Mouse (Mus musculus) adrenal gland (tissue): ENCODE measurements around the gene Vps52.

ENCODE experiments used
- intact Hi-C: fragments of 180-260 bp; cut with DNase I; formaldehyde crosslinking; loops from one replicate; pipeline ENCODE4 v1.15.1; 2025
- long read RNA-seq, 2 experiments: library from polyadenylated mRNA; unstranded; transcript quantifications; one replicate each; pipeline ENCODE4 v2.0.0; 2020; ENCODE audit warnings: borderline replicate concordance in 1 of 2; ENCODE audit not compliant: insufficient replicate concordance in 1 of 2

The Vps52 gene
- long read RNA-seq, experiment 1, transcript Vps52-201 (20 exons, 3,383 nt) = major isoform, 41 of 58 reads
- long read RNA-seq, experiment 1, partial matches to known transcripts = 6 of 58 reads
- long read RNA-seq, experiment 1, other reads (novel, unspliced or antisense) = 11 of 58 reads
- long read RNA-seq, experiment 2, transcript Vps52-201 (20 exons, 3,383 nt) = major isoform, 30 of 41 reads
- long read RNA-seq, experiment 2, partial matches to known transcripts = 1 of 41 reads
- long read RNA-seq, experiment 2, other reads (novel, unspliced or antisense) = 10 of 41 reads

DNA sequence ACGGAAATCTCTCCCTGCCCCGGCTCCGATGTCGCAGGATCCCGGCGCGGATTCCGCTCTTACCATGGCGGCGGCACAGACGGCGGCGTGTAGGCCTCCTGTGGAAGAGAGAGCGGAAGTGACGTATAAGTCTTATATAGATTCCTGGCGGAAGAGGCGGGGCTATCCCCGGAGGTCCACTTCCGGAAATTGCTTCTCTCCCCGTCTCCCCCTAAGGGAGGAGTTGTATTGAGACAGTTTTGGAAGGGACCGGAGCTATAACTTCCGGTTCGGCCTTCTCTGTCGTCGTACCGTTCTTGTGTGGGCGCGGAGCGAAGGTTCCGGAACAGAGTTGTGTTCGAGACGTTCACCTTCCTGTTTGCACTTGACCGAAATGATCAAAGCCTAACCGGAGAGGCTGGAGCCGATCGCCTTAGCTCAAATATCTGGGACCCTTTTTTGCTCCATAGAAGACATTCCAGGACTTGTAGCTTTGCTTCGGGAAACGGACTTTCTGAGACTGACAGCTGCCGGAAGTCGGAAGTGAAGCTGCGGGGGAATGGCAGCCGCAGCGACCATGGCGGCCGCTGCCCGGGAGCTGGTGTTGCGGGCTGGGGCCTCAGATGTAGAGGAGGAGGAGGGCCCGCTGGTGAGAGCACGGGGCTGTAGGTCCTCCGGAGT is at the start of gene Vps52, which contains the start of gene Rps18:
Vps52 (plus strand) TSS at position 258 of the 660 bp plus-strand sequence.
Rps18 (minus strand) TSS at position 447 of the 660 bp plus-strand sequence.
- intact Hi-C loops = loop anchor here (5.0 kb wide), 1 partner anchor 1402 kb away; no protein-coding TSS in a partner anchor

DNA sequence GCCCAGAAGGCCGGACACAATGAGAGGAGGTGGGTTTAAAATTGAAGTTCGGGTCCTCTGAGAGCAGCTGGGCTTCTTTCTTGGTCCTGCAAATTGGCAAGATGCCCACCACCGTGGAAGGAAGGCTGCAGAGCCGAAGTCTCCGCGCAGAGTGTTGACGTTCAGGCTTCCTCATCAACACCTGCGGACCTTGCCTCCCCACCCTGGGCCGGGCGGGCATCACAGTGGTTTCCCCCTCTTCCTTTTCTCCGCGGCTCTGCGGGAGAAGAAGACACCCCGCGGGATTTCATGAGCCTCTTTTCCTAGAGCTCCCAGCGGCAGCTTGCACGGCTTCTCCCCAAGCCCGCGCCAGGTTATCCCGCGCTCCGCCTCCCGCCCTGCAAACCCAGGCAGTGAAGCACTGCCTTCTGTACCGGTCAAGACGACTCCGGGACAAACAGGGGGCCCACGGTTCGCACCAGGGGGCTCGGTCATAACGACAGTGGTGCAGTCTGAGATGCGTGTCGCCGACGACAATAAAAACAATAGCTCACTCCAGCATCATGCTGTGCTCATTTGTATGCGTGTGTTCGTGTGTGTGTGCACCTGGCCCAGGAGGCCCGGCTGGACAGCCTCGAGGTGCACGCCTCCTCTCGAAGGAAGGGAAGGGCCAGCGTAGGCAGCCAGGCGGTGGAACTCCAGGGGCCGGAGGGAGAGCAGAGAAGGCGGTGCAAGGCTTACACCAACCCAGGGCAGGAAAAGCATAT is 47.1 kb upstream of the Vps52 start:
- intact Hi-C loops = no loop called here

DNA sequence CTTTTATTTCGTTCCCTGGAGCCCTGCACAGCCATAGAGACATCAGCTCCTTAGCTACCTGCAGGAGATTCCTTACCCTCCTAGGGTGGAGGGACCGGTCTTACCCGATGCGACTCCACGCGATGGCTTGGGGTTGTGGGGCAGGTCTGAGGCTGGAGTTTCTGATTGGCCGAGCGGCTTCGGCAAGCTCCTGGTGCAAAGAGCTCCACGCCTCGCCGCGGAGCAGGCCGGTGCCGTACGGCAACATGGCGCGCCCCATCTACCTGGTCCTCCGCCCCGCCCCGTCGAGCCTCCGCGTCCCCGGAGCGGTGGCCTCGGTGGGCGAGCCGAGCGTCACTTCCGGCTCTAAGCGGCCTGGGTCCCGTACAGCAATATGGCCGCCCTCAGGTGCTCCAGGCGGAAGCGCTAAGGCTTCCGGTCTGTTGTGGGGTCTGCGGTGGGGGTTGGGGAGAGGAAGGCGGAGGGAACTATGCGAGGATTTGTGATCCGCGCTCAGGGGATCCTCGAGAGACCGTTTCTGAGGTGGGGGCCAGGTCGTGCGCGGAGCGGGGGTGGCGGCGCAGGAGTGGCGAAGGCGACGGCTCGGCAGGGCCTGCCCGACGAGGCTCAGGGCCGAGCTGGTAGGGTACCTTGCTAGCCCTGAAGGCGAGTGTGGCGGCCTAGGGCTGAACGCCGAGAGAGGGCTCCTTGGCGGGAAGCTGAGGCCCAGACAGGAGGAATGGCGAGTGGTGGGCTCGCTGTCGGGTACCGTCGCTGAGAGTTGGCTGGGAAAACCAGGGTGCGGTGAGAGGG is 46.3 kb upstream of the Vps52 start, which contains the start of gene Daxx:
Daxx (plus strand) TSS at position 338 of the 792 bp plus-strand sequence.
- intact Hi-C loops = no loop called here

DNA sequence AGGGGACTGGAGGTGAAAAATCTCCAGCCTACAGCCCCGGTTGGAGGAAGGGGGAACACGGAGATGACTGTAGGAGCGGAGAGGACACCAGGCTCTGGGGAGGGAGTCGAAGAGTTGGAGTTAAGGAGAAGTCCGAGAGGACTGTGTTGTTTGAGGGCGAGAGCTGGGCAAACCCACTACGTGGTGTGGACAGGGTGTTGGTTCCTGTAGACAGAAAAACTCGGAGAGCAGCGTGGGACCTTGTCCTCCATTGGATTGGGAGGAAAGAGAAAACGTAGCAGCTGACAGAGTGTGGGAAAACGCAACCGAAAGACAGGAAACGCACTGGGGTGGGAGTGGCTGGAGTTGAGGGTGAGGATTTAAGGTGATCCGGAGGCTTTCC is 45.8 kb upstream of the Vps52 start:
- intact Hi-C loops = no loop called here

DNA sequence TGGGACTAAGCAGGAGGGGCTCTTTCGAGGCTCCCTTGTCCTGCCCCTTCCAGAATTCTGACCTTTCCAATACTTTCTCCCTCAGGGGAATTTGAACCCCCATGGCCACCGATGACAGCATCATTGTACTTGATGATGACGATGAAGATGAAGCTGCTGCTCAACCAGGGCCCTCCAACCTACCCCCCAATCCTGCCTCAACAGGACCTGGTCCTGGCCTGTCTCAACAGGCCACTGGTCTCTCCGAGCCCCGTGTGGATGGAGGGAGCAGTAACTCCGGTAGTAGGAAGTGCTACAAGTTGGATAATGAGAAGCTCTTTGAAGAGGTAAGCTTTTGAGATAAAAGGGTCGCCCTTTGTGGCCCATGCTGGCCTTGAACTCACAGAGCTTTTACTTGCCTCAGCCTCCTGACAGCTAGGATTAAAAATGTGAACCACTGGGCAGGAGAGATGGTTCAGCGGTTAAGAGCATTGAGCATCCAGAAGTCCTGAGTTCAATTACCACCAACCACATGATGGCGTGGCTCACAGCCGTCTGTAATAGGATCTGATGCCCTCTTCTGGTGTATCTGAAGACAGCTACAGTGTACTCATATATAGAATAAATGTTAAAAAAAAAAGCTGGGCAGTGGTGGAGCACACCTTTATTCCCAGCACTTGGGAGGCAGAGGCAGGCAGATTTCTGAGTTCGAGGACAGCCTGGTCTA is 45.1 kb upstream of the Vps52 start:
- intact Hi-C loops = no loop called here

DNA sequence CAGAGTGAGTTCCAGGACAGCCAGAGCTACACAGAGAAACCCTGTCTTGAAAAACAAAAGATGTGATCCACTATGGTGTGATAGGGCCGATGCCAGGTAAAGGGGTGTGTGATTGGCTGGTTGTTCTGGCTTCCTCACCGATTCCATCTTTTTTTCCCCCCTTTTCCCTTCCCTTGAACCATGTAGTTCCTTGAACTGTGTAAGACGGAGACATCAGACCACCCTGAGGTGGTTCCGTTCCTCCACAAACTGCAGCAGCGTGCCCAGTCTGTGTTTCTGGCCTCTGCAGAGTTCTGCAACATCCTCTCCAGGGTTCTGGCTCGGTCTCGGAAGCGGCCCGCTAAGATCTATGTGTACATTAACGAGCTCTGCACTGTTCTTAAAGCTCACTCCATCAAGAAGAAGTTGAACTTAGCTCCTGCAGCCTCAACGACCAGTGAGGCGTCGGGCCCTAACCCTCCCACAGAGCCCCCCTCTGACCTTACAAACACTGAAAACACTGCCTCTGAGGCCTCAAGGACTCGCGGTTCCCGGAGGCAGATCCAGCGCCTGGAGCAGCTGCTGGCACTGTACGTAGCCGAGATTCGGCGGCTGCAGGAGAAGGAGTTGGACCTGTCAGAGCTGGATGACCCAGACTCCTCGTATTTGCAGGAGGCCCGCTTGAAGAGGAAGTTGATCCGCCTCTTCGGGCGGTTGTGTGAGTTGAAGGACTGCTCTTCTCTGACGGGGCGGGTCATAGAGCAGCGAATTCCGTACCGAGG is 44.4 kb upstream of the Vps52 start:
- intact Hi-C loops = no loop called here

DNA sequence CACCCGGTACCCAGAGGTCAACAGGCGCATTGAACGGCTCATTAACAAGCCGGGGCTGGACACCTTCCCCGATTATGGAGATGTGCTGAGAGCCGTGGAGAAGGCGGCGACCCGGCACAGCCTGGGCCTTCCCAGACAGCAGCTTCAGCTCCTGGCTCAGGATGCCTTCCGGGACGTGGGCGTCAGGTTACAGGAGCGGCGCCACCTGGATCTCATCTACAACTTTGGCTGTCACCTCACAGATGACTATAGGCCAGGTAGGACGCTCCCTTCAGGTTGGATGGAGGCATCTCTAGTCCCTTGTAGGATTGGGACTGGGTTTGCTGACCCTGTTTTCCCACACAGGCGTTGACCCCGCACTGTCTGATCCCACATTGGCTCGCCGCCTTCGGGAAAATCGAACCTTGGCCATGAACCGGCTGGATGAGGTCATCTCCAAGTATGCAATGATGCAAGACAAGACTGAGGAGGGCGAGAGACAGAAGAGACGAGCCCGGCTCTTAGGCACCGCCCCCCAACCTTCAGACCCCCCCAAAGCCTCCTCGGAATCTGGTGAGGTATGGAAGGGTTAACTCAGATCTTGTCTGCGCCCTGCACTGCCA is 43.7 kb upstream of the Vps52 start:
- intact Hi-C loops = no loop called here

DNA sequence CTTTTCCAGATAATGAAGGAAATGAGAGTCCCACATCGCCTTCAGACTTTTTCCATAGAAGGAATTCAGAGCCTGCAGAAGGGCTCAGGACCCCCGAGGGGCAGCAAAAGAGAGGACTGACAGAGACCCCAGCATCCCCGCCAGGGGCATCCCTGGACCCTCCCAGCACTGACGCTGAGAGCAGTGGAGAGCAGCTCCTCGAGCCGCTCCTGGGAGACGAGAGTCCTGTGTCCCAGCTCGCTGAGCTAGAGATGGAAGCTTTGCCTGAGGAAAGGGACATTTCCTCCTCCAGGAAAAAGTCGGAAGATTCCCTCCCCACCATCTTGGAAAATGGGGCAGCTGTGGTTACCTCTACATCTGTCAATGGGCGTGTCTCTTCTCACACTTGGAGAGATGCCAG is 42.3 kb upstream of the Vps52 start:
- intact Hi-C loops = no loop called here

DNA sequence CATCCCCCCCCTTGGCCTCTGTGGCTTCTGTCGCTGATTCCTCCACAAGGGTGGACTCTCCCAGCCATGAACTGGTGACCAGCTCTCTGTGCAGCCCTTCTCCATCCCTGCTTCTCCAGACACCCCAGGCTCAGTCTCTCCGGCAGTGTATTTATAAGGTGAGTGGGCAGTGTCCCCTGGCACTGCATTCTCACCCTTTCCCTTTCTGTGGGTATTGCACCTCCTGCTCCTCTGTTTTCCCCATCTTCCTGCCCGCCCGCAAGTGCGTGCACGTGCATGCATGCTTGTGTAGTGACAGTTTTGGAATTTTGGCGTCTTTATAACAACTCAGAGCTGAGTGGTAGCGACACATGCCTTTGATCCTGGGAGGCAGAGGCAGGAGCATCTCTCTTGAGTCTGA is 41.7 kb upstream of the Vps52 start:
- intact Hi-C loops = no loop called here

DNA sequence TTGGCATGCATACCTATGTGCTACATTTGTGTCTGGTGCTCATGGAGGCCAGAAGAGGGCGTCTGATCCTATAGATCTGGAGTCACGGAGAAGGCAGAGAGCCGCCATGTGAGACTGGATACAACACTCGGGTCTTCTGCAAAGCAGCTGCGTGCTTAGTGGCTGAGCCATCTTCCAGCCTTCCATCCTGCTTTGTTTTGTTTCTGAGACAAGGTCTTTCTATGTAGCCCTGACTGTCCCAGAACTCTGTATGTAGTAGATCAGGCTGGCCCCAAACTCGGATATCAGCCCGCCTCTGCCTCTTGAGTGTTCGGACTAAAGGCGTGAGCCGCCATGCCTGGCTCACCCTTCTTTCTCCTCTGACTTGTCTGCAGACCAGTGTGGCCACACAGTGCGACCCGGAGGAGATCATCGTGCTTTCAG is 40.6 kb upstream of the Vps52 start:
- intact Hi-C loops = no loop called here

DNA sequence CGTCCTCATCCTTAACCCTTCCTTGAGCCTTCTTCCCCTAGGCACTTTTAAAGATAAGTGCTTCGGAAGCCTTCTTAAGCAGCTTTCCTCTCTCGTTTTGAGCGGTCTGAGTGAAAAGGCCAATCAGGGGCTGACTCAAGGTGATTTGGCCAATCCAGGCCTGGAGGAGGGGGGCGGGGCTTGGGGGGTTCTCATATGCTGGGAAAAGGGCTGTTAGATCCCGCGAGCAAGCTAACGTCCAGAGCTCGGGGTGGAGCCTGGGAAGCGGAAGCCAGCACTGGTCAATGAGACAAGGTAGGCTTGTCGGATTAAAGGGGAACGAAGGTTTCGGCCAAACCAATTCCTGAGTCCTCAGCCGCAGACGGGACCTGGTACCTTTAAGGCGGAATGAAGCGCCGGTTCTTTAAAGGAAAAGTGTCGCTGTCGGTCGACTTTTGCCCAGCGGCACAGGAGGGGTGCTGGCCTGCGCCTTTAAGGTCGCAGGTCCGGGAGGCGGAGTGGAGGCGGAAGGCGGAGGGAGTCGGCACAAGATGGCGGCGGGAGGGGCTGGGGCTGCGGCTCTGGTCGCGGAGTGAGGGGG is 39.9 kb upstream of the Vps52 start, which contains the start of the genes Tapbp and Zbtb22:
Tapbp (plus strand) TSS at position 229 of the 580 bp plus-strand sequence.
Zbtb22 (plus strand) TSS at position 234 of the 580 bp plus-strand sequence.
- intact Hi-C loops = no loop called here

DNA sequence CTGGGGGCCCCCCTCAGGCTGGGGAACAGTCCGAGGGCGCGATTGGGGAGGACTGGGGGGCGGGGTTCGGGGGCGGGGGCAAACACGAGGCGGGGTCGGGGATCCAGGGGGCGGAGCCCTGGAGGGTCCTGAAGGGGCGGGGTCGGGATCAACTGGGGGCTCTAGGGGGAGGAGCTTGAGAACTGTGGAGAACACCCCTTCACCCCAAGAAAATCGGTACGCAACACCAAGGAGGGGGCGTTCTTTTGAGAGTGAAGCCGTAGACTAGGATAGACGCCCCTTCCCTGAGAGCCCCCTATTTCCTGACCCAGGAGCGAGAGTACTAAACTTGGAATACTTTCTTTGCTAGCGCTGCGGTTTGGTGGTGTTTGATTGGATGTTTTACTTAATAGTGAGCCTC is 39.3 kb upstream of the Vps52 start:
- intact Hi-C loops = no loop called here

DNA sequence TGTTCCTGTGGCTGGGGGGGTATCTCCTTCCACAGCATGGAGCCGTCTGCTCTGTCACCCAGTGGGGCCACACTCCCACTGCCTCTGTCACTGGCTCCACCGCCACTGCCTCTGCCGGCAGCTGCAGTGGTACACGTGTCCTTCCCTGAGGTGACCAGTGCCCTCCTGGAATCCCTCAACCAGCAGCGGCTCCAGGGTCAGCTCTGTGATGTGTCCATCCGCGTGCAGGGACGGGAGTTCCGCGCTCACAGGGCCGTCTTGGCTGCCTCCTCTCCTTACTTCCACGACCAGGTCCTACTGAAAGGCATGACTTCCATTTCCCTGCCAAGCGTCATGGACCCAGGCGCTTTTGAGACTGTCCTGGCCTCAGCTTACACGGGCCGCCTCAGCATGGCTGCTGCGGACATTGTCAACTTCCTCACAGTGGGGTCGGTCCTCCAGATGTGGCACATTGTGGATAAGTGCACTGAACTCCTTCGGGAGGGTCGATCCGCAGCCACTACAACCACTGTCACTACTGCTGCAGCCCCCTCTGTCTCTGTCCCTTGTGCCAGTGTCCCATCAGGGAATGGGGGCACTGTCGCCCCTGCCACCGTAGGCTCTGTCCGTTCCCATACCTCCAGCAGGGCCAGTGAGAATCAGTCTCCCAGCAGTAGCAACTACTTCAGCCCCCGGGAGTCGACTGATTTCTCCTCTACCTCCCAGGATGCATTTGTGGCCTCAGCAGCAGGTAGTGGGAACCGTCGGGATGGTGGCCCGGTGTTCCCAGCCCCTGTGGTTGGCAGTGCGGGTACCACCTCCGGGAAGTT is 38.6 kb upstream of the Vps52 start:
- intact Hi-C loops = no loop called here

DNA sequence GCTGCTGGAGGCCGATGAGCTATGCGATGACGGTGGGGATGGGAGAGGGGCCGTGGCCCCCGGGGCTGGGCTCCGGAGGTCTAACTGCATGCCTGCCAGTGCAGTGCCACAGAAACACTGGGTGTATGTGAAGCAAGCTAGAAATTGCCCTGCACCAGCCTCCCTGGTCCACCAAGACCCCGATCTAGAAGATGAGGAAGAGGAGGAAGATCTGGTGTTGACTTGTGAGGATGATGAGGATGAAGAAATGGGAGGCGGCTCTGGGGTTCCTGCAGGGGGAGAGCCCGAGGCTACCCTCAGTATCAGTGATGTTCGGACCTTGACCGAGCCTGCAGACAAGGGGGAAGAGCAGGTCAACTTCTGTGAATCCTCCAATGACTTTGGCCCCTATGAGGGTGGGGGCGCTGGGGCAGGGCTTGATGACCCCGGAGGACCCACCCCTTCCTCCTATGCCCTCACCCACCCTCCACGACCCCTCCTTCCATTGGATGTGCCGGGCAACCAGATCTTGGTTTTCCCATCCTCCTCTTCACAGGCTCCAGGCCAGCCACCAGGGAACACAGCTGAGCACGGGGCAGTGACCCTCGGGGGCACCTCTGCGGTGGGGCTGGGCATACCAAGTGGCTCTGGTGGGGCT is 37.8 kb upstream of the Vps52 start:
- intact Hi-C loops = no loop called here

DNA sequence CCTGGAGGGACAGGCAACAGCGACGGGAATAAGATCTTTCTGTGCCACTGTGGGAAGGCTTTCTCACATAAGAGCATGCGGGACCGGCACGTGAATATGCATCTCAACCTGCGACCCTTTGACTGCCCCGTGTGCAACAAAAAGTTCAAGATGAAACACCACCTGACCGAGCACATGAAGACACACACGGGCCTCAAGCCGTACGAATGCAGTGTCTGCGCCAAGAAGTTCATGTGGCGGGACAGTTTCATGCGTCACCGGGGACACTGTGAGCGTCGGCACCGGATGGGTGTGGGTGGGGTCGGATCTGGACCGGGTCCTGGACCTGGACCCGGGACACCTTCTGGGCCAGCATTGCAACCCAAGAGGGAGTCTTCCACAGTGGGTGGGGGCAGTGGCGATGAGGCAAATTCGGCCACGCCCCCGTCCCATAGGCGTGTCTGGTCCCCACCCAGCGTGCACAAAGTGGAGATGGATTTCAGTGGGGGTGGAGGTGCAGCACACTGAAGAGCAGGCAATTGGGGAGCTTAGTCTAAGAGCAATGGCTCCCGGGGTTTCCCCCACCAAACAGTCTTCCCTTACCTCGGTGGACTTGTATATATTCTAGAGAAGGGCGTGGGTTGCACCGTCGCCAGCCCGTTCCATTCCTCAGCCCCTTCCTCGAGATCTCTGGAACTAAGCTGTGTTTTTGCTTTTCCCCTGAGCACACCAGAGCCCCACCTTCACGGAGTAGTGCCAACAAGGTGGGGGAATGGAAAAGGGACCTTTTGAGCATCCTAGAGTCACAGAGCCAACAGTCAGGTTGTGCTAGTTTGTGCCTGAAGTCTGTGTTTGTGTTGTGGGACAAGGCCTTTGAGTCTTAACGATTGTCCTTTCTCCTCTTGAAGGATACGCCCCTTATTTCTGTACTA is 37.1 kb upstream of the Vps52 start:
- intact Hi-C loops = no loop called here
